Mouse (Mus musculus): ENCODE measurements around the gene Nr1h4. TPM values are rescaled to one million over a fixed set of nuclear protein-coding genes. Genes with fewer than 3 reads are reported as not detected.

Gene Nr1h4
- polyA plus RNA-seq, 1 experiment from 2014 or later, result not detected

- peaks cover 31% of the 10 kb centered on the region for H3K27me3 ChIP-seq
- no peak overlapping the region for H3K9ac ChIP-seq
- H3K4me2 ChIP-seq, result no peak overlapping the region
- no peak overlapping the region for H3K4me3 ChIP-seq
- H3K9me3 ChIP-seq, result no peaks in the 10 kb centered on the region
- no peaks in the 10 kb centered on the region for H3K36me3 ChIP-seq
- ATAC-seq (ENCODE audit: low read depth), result no peak
- no peak overlapping the region for H3K27ac ChIP-seq (replicated peaks)
- H3K4me1 ChIP-seq (replicated peaks), result peaks cover 3% of the 10 kb centered on the region; the same call in 1 of the 2 replicates
- WGBS, result 89% methylated on average over 3 of the region's 3 CpGs
Measured at GRCm38 (mm10) chr10:89490250-89490649, 43.1 kb downstream of the Nr1h4 start.

- Histone ChIP-seq H3K9ac (no peak overlapping the region), H3K36me3 (no peaks in the 10 kb centered on the region), H3K9me3 (no peaks in the 10 kb centered on the region), H3K4me2 (no peak overlapping the region), H3K4me1 (replicated peaks) (peaks cover 3% of the 10 kb centered on the region; the same call in 1 of the 2 replicates), H3K27ac (replicated peaks) (no peak overlapping the region), H3K27me3 (peaks cover 31% of the 10 kb centered on the region), H3K4me3 (no peak overlapping the region)
- ATAC-seq (ENCODE audit: low read depth), result no peak
- WGBS, result 85% methylated on average over 4 of the region's 4 CpGs
Measured at GRCm38 (mm10) chr10:89489459-89489858, 43.9 kb downstream of the Nr1h4 start.

- Histone ChIP-seq H3K9ac (no peak overlapping the region), H3K4me1 (replicated peaks) (peaks cover 9% of the 10 kb centered on the region), H3K9me3 (no peaks in the 10 kb centered on the region), H3K27ac (replicated peaks) (no peak overlapping the region), H3K36me3 (no peaks in the 10 kb centered on the region), H3K27me3 (peaks cover 32% of the 10 kb centered on the region), H3K4me2 (no peak overlapping the region), H3K4me3 (no peak overlapping the region)
- ATAC-seq (ENCODE audit: low read depth), result no peak
- WGBS, result 30% methylated on average over 4 of the region's 4 CpGs
Measured at GRCm38 (mm10) chr10:89486995-89487742, 46.2 kb downstream of the Nr1h4 start.

GRCm38 (mm10) chr10:89484907-89485306 lies 48.5 kb downstream of the Nr1h4 start:
- Histone ChIP-seq H3K4me1 (replicated peaks) (peaks cover 12% of the 10 kb centered on the region), H3K36me3 (no peaks in the 10 kb centered on the region), H3K27ac (replicated peaks) (no peak overlapping the region), H3K27me3 (peaks cover 27% of the 10 kb centered on the region), H3K4me3 (no peak overlapping the region), H3K4me2 (no peak overlapping the region), H3K9me3 (no peaks in the 10 kb centered on the region), H3K9ac (no peak overlapping the region)
- no peak for ATAC-seq (ENCODE audit: low read depth)

GRCm38 (mm10) chr10:89483812-89484602 lies 49.4 kb downstream of the Nr1h4 start:
- peaks cover 26% of the 10 kb centered on the region for H3K27me3 ChIP-seq
- no peak overlapping the region for H3K4me3 ChIP-seq
- ATAC-seq (ENCODE audit: low read depth), result no peak
- no peak overlapping the region for H3K4me2 ChIP-seq
- H3K27ac ChIP-seq (replicated peaks), result no peak overlapping the region
- H3K36me3 ChIP-seq, result no peaks in the 10 kb centered on the region
- peaks cover 12% of the 10 kb centered on the region for H3K4me1 ChIP-seq (replicated peaks)
- H3K9ac ChIP-seq, result no peak overlapping the region
- no peaks in the 10 kb centered on the region for H3K9me3 ChIP-seq
- WGBS, result 72% methylated on average over 18 of the region's 18 CpGs

GRCm38 (mm10) chr10:89483113-89483512 lies 50.3 kb downstream of the Nr1h4 start:
- no peaks in the 10 kb centered on the region for H3K36me3 ChIP-seq
- ATAC-seq (ENCODE audit: low read depth), result no peak
- H3K27me3 ChIP-seq, result peaks cover 30% of the 10 kb centered on the region
- no peak overlapping the region for H3K4me2 ChIP-seq
- peaks cover 12% of the 10 kb centered on the region for H3K4me1 ChIP-seq (replicated peaks)
- H3K27ac ChIP-seq (replicated peaks), result no peak overlapping the region
- 81% methylated on average over 14 of the region's 14 CpGs for WGBS
- no peak overlapping the region for H3K4me3 ChIP-seq
- H3K9me3 ChIP-seq, result no peaks in the 10 kb centered on the region
- no peak overlapping the region for H3K9ac ChIP-seq

- Histone ChIP-seq H3K27ac (replicated peaks) (no peak overlapping the region), H3K36me3 (no peaks in the 10 kb centered on the region), H3K4me3 (no peak overlapping the region), H3K27me3 (peaks cover 30% of the 10 kb centered on the region), H3K9me3 (no peaks in the 10 kb centered on the region), H3K4me2 (peak overlapping the region; percentile 29), H3K9ac (no peak overlapping the region), H3K4me1 (replicated peaks) (peaks cover 12% of the 10 kb centered on the region)
- WGBS, result 20% methylated on average over 10 of the region's 10 CpGs
- no peak for ATAC-seq (ENCODE audit: low read depth)
Measured at GRCm38 (mm10) chr10:89482142-89482681, 51.2 kb downstream of the Nr1h4 start.

GRCm38 (mm10) chr10:89481638-89482037 lies 51.7 kb downstream of the Nr1h4 start:
- peak overlapping the region; percentile 29 for H3K4me2 ChIP-seq
- H3K27ac ChIP-seq (replicated peaks), result no peak overlapping the region
- 23% methylated on average over 7 of the region's 7 CpGs for WGBS
- ATAC-seq (ENCODE audit: low read depth), result no peak
- H3K36me3 ChIP-seq, result no peaks in the 10 kb centered on the region
- H3K4me1 ChIP-seq (replicated peaks), result peaks cover 12% of the 10 kb centered on the region
- H3K27me3 ChIP-seq, result peaks cover 30% of the 10 kb centered on the region
- H3K9me3 ChIP-seq, result no peaks in the 10 kb centered on the region
- no peak overlapping the region for H3K4me3 ChIP-seq
- H3K9ac ChIP-seq, result no peak overlapping the region

GRCm38 (mm10) chr10:89478766-89479165 lies 54.6 kb downstream of the Nr1h4 start:
- no peak overlapping the region for H3K4me2 ChIP-seq
- H3K9me3 ChIP-seq, result no peaks in the 10 kb centered on the region
- H3K27ac ChIP-seq (replicated peaks), result no peak overlapping the region
- H3K9ac ChIP-seq, result no peak overlapping the region
- no peaks in the 10 kb centered on the region for H3K36me3 ChIP-seq
- H3K4me3 ChIP-seq, result no peak overlapping the region
- WGBS, result 85% methylated on average over 8 of the region's 8 CpGs
- ATAC-seq (ENCODE audit: low read depth), result no peak
- peaks cover 14% of the 10 kb centered on the region for H3K27me3 ChIP-seq
- peaks cover 12% of the 10 kb centered on the region for H3K4me1 ChIP-seq (replicated peaks)

- Histone ChIP-seq H3K4me3 (no peak overlapping the region), H3K36me3 (no peaks in the 10 kb centered on the region), H3K27me3 (no peaks in the 10 kb centered on the region), H3K4me2 (no peak overlapping the region), H3K27ac (replicated peaks) (no peak overlapping the region), H3K9ac (no peak overlapping the region), H3K4me1 (replicated peaks) (no peaks in the 10 kb centered on the region), H3K9me3 (0 out of 2 replicates have a peak, but pooled peaks cover 4% of the 10 kb centered on the region)
- no peak for ATAC-seq (ENCODE audit: low read depth)
- WGBS, result 56% methylated on average over 7 of the region's 7 CpGs
Measured at GRCm38 (mm10) chr10:89470596-89471353, 62.6 kb downstream of the Nr1h4 start.

- ATAC-seq (ENCODE audit: low read depth), result no peak
- 0 out of 2 replicates have a peak, but pooled peaks cover under 1% of the 10 kb centered on the region for H3K9me3 ChIP-seq
Measured at GRCm38 (mm10) chr10:89464760-89465405, 68.5 kb downstream of the Nr1h4 start.

More at GRCm38 (mm10) chr10:89464760-89465405, 68.5 kb downstream of the Nr1h4 start:
- H3K4me3 ChIP-seq, result no peak overlapping the region
- 88% methylated on average over 4 of the region's 4 CpGs for WGBS
- no peak overlapping the region for H3K4me2 ChIP-seq
- H3K4me1 ChIP-seq (replicated peaks), result no peaks in the 10 kb centered on the region
- H3K27me3 ChIP-seq, result no peaks in the 10 kb centered on the region
- no peaks in the 10 kb centered on the region for H3K36me3 ChIP-seq
- H3K9ac ChIP-seq, result no peak overlapping the region
- H3K27ac ChIP-seq (replicated peaks), result no peak overlapping the region

Measured in neural tube, embryonic 13.5 days (tissue).